In the genomic region with DNA sequence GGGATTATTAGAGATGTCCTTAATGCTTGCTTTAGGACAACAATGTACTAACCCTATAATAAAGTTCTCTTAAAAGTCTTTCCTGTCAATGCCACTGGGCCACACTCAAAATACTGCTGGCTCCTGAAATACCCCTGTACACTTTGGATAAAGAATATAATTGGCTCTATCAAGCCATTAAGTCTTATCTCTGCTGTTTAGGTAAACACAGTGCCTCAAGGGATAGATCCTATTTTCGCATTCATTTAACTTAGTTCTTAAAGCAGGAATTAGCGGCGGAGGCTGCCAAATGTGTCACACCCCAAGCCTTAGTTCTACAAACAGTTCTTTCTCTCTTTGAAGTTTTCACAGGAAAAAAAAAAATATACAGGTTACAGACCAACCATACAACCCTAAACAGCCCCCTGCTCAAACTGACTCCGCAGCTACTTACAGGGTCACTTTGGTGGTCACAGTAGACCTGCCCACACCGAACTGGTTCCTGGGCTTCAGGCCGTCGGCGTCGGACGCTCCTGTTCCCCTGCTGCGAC, we compare ENCODE assay signal across 8 mouse cellular contexts.
DNase-seq lines count a peak whose midpoint lies in the region; ATAC-seq and TF ChIP-seq lines count a peak whose summit lies in the region.

No protein-coding gene starts in this region.

- no peak for TF ChIP-seq CTCF in ES-Bruce4 (IDR thresholded peaks at IDR 0.05; ENCODE audit: low read depth, low read length)

- H3K9me3 ChIP-seq in heart, embryonic 15.5 days (replicated peaks), result no peaks in the 10 kb centered on the region
- no peaks in the 10 kb centered on the region for H3K9me3 ChIP-seq in ES-Bruce4 (replicated peaks; ENCODE audit: control insufficient read depth, insufficient read depth, low read length, poor library complexity, severe bottlenecking)
- H3K9me3 ChIP-seq in hindbrain, embryonic 11.5 days (ENCODE audit: control insufficient read depth, low read length), result no peaks in the 10 kb centered on the region
- H3K9me3 ChIP-seq in midbrain, embryonic 10.5 days (replicated peaks), result no peaks in the 10 kb centered on the region

- peak overlapping the region; percentile 76 for H3K4me2 ChIP-seq in heart, embryonic 15.5 days
- H3K4me2 ChIP-seq in hindbrain, embryonic 11.5 days (replicated peaks; ENCODE audit: low read depth, low read length), result peak overlapping the region; percentile 59

- peak overlapping the region; percentile 67 for H3K4me3 ChIP-seq in heart, embryonic 15.5 days
- peak overlapping the region; percentile 63 for H3K4me3 ChIP-seq in ES-Bruce4 (ENCODE audit: low read depth, low read length)
- H3K4me3 ChIP-seq in hindbrain, embryonic 11.5 days (ENCODE audit: low read depth, low read length), result peak overlapping the region; percentile 45
- peak overlapping the region; percentile 58 for H3K4me3 ChIP-seq in midbrain, embryonic 10.5 days

- TF ChIP-seq EP300 in ES-Bruce4 (IDR thresholded peaks at IDR 0.05; ENCODE audit: insufficient read depth, low read depth, low read length), result no peak

- intact Hi-C loops in heart, postnatal 36 days (cut with DNase I), result loop anchor here (2.0 kb wide), 2 partner anchors 48 to 68 kb away; no protein-coding TSS in a partner anchor

- no peak for ATAC-seq in heart, embryonic 15.5 days (replicated peaks; ENCODE audit: insufficient number of reproducible peaks, insufficient read depth, low FRiP score, low read depth)
- 0 out of 2 replicates have a peak, but pooled peaks have one; percentile 3 for ATAC-seq in hindbrain, embryonic 11.5 days (ENCODE audit: low FRiP score)
- no peak for ATAC-seq in granulocyte monocyte progenitor cell, adult 5-6 weeks (replicated peaks; ENCODE audit: poor library complexity, severe bottlenecking)

- peaks cover 25% of the 10 kb centered on the region for H3K4me1 ChIP-seq in heart, embryonic 15.5 days (replicated peaks)
- no peaks in the 10 kb centered on the region for H3K4me1 ChIP-seq in ES-Bruce4 (ENCODE audit: control insufficient read depth, insufficient read depth, low read length)
- H3K4me1 ChIP-seq in hindbrain, embryonic 11.5 days (replicated peaks; ENCODE audit: control insufficient read depth, insufficient read depth, low read length), result peaks cover 7% of the 10 kb centered on the region
- H3K4me1 ChIP-seq in midbrain, embryonic 10.5 days, result peaks cover 40% of the 10 kb centered on the region

- no peaks in the 10 kb centered on the region for H3K36me3 ChIP-seq in heart, embryonic 15.5 days
- H3K36me3 ChIP-seq in ES-Bruce4 (ENCODE audit: control insufficient read depth, insufficient read depth, low read length, poor library complexity, severe bottlenecking), result no peaks in the 10 kb centered on the region
- no peaks in the 10 kb centered on the region for H3K36me3 ChIP-seq in hindbrain, embryonic 11.5 days (ENCODE audit: control insufficient read depth, insufficient read depth, low read length)
- H3K36me3 ChIP-seq in midbrain, embryonic 10.5 days, result no peaks in the 10 kb centered on the region

- peaks cover 83% of the 10 kb centered on the region for H3K27me3 ChIP-seq in heart, embryonic 15.5 days
- peaks cover 13% of the 10 kb centered on the region for H3K27me3 ChIP-seq in ES-Bruce4 (ENCODE audit: control insufficient read depth, insufficient read depth, low read length, poor library complexity, severe bottlenecking)
- H3K27me3 ChIP-seq in hindbrain, embryonic 11.5 days (ENCODE audit: control insufficient read depth, insufficient read depth, low read length), result peaks cover 45% of the 10 kb centered on the region
- H3K27me3 ChIP-seq in midbrain, embryonic 10.5 days (ENCODE audit: low read depth, poor library complexity, severe bottlenecking), result peaks cover 89% of the 10 kb centered on the region

- no peak for TF ChIP-seq POLR2A in ES-Bruce4 (IDR thresholded peaks at IDR 0.05; ENCODE audit: insufficient read depth, low read length)

- DNase-seq in heart, postnatal 36 days, result no peak
- DNase-seq in hindbrain, embryonic 11.5 days (ENCODE audit: low spot score), result no peak
- DNase-seq in midbrain, embryonic 10.5 days (ENCODE audit: low spot score), result no peak
- no peak for DNase-seq in layer of hippocampus, adult 9-10 months (ENCODE audit: low spot score)
- no peak for DNase-seq in kidney, adult 9 months

- H3K9ac ChIP-seq in heart, embryonic 15.5 days, result peak overlapping the region; percentile 36
- peak overlapping the region; percentile 59 for H3K9ac ChIP-seq in ES-Bruce4 (ENCODE audit: low read depth, poor library complexity, severe bottlenecking)
- H3K9ac ChIP-seq in hindbrain, embryonic 11.5 days (ENCODE audit: low read depth, low read length), result no peak overlapping the region

- 1% methylated on average over 11 of the region's 11 CpGs for WGBS in heart, embryonic 15.5 days
- WGBS in hindbrain, embryonic 11.5 days, result 2% methylated on average over 11 of the region's 11 CpGs
- 2% methylated on average over 11 of the region's 11 CpGs for WGBS in midbrain, embryonic 10.5 days

- no peak overlapping the region for H3K27ac ChIP-seq in heart, embryonic 15.5 days
- no peak overlapping the region for H3K27ac ChIP-seq in ES-Bruce4 (ENCODE audit: insufficient read depth, low read length)
- no peak overlapping the region for H3K27ac ChIP-seq in hindbrain, embryonic 11.5 days (ENCODE audit: low read depth, low read length)
- H3K27ac ChIP-seq in midbrain, embryonic 10.5 days (replicated peaks), result no peak overlapping the region
